Mouse (Mus musculus) bone marrow, adult 2 months (tissue): ENCODE data around the gene Abca8b.

ENCODE experiments used
- CTCF ChIP-seq: fragments of 200-500 bp; IDR thresholded peaks from 2 replicates; pipeline ENCODE4 v1.5.1; 2011; ENCODE audit warnings: low read length, control low read depth; ENCODE audit not compliant: control insufficient read depth, insufficient read depth
- POLR2A ChIP-seq: fragments of 200-500 bp; IDR thresholded peaks from 2 replicates; pipeline ENCODE4 v1.6.1; 2011; ENCODE audit warnings: low read depth, mild to moderate bottlenecking, control low read depth, low read length, borderline replicate concordance; ENCODE audit not compliant: control insufficient read depth

GRCm38 (mm10) chr11:109955185-109955584 lies 40.5 kb downstream of the Abca8b start:
- TF ChIP-seq POLR2A (no peak), CTCF (no peak)
